8 mouse cellular contexts compared by ENCODE assay signal in the genomic region with DNA sequence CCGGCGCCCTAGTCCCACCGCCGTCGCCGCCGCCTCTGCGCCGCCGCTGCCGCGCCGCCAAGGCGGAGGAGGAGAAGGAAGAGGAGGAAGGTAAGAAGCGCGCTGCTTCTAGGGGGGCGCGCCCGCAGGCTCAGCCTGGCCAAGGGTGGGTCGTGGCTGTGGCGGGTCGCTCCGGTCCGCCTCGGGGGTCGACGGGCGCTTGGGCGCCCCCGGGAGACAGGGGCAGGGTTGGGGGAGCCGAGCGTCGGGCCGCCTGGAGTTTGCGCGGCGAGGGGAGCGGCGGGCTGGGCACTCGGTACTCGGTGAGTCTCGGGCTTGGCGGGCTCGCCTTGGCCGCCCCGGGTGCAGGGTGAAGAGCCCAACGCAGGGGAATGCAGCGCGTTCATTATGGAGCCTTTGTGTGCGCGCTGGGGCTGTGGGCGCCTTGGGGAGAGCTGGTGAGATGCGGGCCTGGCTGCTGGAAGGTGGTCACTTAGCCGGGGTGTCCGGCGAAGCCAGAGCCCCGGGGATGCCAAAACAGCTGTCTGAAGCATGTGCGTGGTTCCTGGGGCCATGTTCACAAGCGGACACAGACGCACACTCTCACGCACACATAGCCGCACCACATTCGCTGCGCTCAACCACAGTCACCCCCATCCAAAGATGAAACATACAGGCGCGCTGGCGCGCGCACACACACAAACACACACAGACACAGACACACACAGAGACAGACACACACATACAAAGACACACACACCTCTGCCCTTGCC.
DNase-seq lines count a peak whose midpoint lies in the region; ATAC-seq lines count a peak whose summit lies in the region.

No protein-coding gene starts in this region.

- H3K27me3 ChIP-seq in embryonic facial prominence, embryonic 12.5 days = peaks cover 69% of the 10 kb centered on the region
- H3K27me3 ChIP-seq in intestine, embryonic 15.5 days (replicated peaks) = peaks cover 47% of the 10 kb centered on the region
- peaks cover 49% of the 10 kb centered on the region for H3K27me3 ChIP-seq in midbrain, embryonic 11.5 days (ENCODE audit: control insufficient read depth, insufficient read depth, low read length)

- no peaks in the 10 kb centered on the region for H3K9me3 ChIP-seq in embryonic facial prominence, embryonic 12.5 days
- H3K9me3 ChIP-seq in intestine, embryonic 15.5 days = no peaks in the 10 kb centered on the region
- H3K9me3 ChIP-seq in midbrain, embryonic 11.5 days (ENCODE audit: control insufficient read depth, low read length) = no peaks in the 10 kb centered on the region

- peak overlapping the region; percentile 56 for H3K9ac ChIP-seq in embryonic facial prominence, embryonic 12.5 days
- H3K9ac ChIP-seq in intestine, embryonic 15.5 days = peak overlapping the region; percentile 23; the same call in 1 of the 2 replicates
- H3K9ac ChIP-seq in midbrain, embryonic 11.5 days (ENCODE audit: low read length) = peak overlapping the region; percentile 57

- H3K27ac ChIP-seq in embryonic facial prominence, embryonic 12.5 days = no peak overlapping the region
- H3K27ac ChIP-seq in intestine, embryonic 15.5 days = no peak overlapping the region
- H3K27ac ChIP-seq in midbrain, embryonic 11.5 days (ENCODE audit: low read depth, low read length) = no peak overlapping the region

- 21% methylated on average over 46 of the region's 69 CpGs for WGBS in embryonic facial prominence, embryonic 12.5 days
- 16% methylated on average over 58 of the region's 69 CpGs for WGBS in intestine, embryonic 15.5 days
- 13% methylated on average over 57 of the region's 69 CpGs for WGBS in midbrain, embryonic 11.5 days

- peak overlapping the region; percentile 70 for H3K4me2 ChIP-seq in embryonic facial prominence, embryonic 12.5 days (replicated peaks)
- peak overlapping the region; percentile 84 for H3K4me2 ChIP-seq in intestine, embryonic 15.5 days (replicated peaks)
- peak overlapping the region; percentile 63 for H3K4me2 ChIP-seq in midbrain, embryonic 11.5 days

- ATAC-seq in embryonic facial prominence, embryonic 12.5 days (ENCODE audit: insufficient number of reproducible peaks, insufficient read depth, low FRiP score, low TSS enrichment) = peak; percentile 68
- peak; percentile 41; the same call in 1 of the 2 replicates for ATAC-seq in intestine, embryonic 15.5 days
- ATAC-seq in midbrain, embryonic 11.5 days (ENCODE audit: low FRiP score) = peak; percentile 61

- peak overlapping the region; percentile 50 for H3K4me3 ChIP-seq in embryonic facial prominence, embryonic 12.5 days
- H3K4me3 ChIP-seq in intestine, embryonic 15.5 days (replicated peaks) = peak overlapping the region; percentile 48
- peak overlapping the region; percentile 53 for H3K4me3 ChIP-seq in midbrain, embryonic 11.5 days (ENCODE audit: low read depth, low read length)

- no peaks in the 10 kb centered on the region for H3K4me1 ChIP-seq in embryonic facial prominence, embryonic 12.5 days
- H3K4me1 ChIP-seq in intestine, embryonic 15.5 days (replicated peaks) = 0 out of 2 replicates have a peak, but pooled peaks cover 4% of the 10 kb centered on the region
- H3K4me1 ChIP-seq in midbrain, embryonic 11.5 days (ENCODE audit: control insufficient read depth, insufficient read depth, low read length) = no peaks in the 10 kb centered on the region

- peak; percentile 9 for DNase-seq in layer of hippocampus, adult 11-12 months (ENCODE audit: low spot score)
- DNase-seq in layer of hippocampus, adult 9-10 months (ENCODE audit: low spot score) = no peak
- DNase-seq in midbrain, embryonic 11.5 days (ENCODE audit: low spot score, missing footprints) = peak; percentile 86
- no peak for DNase-seq in spleen, postnatal 36 days (ENCODE audit: low spot score in 2 of 2)
- DNase-seq in adrenal gland, adult (ENCODE audit: inconsistent age in 2 of 2, low spot score in 1 of 2) = no peak
- DNase-seq in kidney, adult 8-10 months = no peak

- H3K36me3 ChIP-seq in embryonic facial prominence, embryonic 12.5 days = no peaks in the 10 kb centered on the region
- H3K36me3 ChIP-seq in intestine, embryonic 15.5 days = no peaks in the 10 kb centered on the region
- no peaks in the 10 kb centered on the region for H3K36me3 ChIP-seq in midbrain, embryonic 11.5 days (ENCODE audit: control insufficient read depth, insufficient read depth, low read length)

Comparison
In these comparisons a context has a peak if more than half of its experiments do, and no peak if none do; other contexts are left out.
1. DNase-seq: peak in layer of hippocampus, adult 11-12 months (single experiment) and midbrain, embryonic 11.5 days (single experiment); none in layer of hippocampus, adult 9-10 months (single experiment), spleen, postnatal 36 days (0 of 2), adrenal gland, adult (0 of 2) and kidney, adult 8-10 months (0 of 2).
2. Peak in every context shown above with its lines, with median percentiles within 50 percentile points of each other: ATAC-seq, H3K4me2 ChIP-seq, H3K4me3 ChIP-seq and H3K9ac ChIP-seq.